Mouse (Mus musculus) neural tube, embryonic 13.5 days (tissue): ENCODE data around the gene Tnip1. TPM values are rescaled to one million over a fixed set of nuclear protein-coding genes. Genes with fewer than 3 reads are reported as not detected.
A peak's percentile ranks its signal among the peaks of the same experiment; 100 is the strongest.

Experiments used
- ATAC-seq: fragments of 200-750 bp; cut with Nextera tagmentation; 2 replicates; pipeline ENCODE4 v1.8.0; 2017; ENCODE audit warnings: low read depth, mild to moderate bottlenecking, moderate TSS enrichment, moderate library complexity
- H3K27ac ChIP-seq: fragments of 300-500 bp; sonication (generic); replicated peaks from 2 replicates; pipeline ENCODE4 v1.5.1; 2015; ENCODE audit warnings: moderate library complexity, mild to moderate bottlenecking, inconsistent platforms
- H3K27me3 ChIP-seq: fragments of 300-500 bp; sonication (generic); 2 replicates; pipeline ENCODE4 v1.6.1; 2015; ENCODE audit warnings: mild to moderate bottlenecking, inconsistent platforms
- H3K36me3 ChIP-seq: fragments of 300-500 bp; sonication (generic); 2 replicates; pipeline ENCODE4 v1.6.1; 2015; ENCODE audit warnings: mild to moderate bottlenecking, inconsistent platforms
- H3K4me1 ChIP-seq: fragments of 300-500 bp; sonication (generic); replicated peaks from 2 replicates; pipeline ENCODE4 v1.6.1; 2015; ENCODE audit warnings: inconsistent platforms
- H3K4me2 ChIP-seq: fragments of 300-500 bp; sonication (generic); 2 replicates; pipeline ENCODE4 v1.6.1; 2015; ENCODE audit warnings: inconsistent platforms, mild to moderate bottlenecking, moderate library complexity
- H3K4me3 ChIP-seq: fragments of 300-500 bp; sonication (generic); 2 replicates; pipeline ENCODE4 v1.5.1; 2015; ENCODE audit warnings: mild to moderate bottlenecking, inconsistent platforms
- H3K9ac ChIP-seq: fragments of 300-500 bp; sonication (generic); 2 replicates; pipeline ENCODE4 v1.6.1; 2015; ENCODE audit warnings: moderate library complexity, mild to moderate bottlenecking, inconsistent platforms
- H3K9me3 ChIP-seq: fragments of 300-500 bp; sonication (generic); 2 replicates; pipeline ENCODE4 v1.6.1; 2016; ENCODE audit warnings: inconsistent platforms
- WGBS: fragments of 180-500 bp; shearing (Covaris S2); methylation state at CpG from one replicate; pipeline ENCODE4 v1.1.7; 2015; 5-methylcytosine and 5-hydroxymethylcytosine counted together
- polyA plus RNA-seq: library from polyadenylated mRNA; unstranded; fragments of >200 nt; fragmentation: Nextera tagmentation; extraction: Ambion mirVana; gene quantifications from 2 replicates; pipeline ENCODE4 v1.2.1, GENCODE M21; 2015

The Tnip1 gene
- polyA plus RNA-seq, 1 experiment from 2014 or later: 16.1 TPM

DNA sequence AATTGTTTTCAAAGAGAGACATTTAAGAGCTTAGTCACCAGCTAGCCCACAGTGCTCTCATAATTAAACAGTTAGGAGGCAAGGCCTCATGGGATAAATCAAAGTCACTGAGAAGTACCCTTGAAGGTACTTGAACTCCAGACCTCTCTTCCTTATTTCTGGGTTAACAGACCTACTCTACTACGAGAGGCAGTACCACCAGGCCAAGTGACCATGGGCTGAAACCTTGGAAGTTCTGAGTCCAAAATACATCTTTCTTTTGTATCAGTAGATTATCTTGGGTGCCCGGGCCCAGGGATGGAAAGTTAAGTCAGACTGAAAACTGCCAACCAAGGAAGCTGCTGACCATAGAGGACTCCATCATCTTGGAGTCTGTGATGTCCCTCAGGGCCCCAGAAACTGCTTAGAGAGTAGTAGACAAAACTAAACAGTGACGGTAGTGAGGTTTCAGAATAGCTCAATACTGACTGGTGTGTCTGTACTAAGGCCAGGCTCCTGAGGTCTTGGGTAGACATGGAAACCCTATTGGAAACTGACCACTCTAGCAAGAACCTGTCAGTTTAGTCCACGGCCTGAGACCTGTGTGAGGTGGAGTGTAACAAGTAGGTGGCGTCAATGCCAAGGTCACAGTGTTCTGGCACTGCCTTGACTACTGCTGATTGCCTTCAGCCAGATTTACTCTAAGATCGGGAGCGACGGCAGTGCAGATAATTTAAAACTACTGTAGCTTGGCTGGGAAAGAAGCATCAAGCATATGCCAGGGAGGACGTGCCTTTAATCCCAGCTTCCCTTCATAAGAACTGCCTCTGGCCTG is 50.0 kb downstream of the Tnip1 start:
- Histone ChIP-seq H3K9ac (no peak overlapping the region), H3K4me3 (no peak overlapping the region), H3K27me3 (no peaks in the 10 kb centered on the region), H3K27ac (no peak overlapping the region), H3K4me1 (no peaks in the 10 kb centered on the region), H3K9me3 (no peaks in the 10 kb centered on the region), H3K36me3 (peaks cover 88% of the 10 kb centered on the region), H3K4me2 (no peak overlapping the region)
- WGBS: 92% methylated on average over 9 of the region's 9 CpGs
- ATAC-seq: no peak

GRCm38 (mm10) chr11:54911671-54912502 is 50.8 kb downstream of the Tnip1 start:
- WGBS: 89% methylated on average over 7 of the region's 7 CpGs
- H3K27me3 ChIP-seq: no peaks in the 10 kb centered on the region
- peaks cover 80% of the 10 kb centered on the region for H3K36me3 ChIP-seq
- no peak overlapping the region for H3K9ac ChIP-seq
- no peak overlapping the region for H3K27ac ChIP-seq
- no peaks in the 10 kb centered on the region for H3K4me1 ChIP-seq
- no peak overlapping the region for H3K4me3 ChIP-seq
- ATAC-seq: no peak
- no peak overlapping the region for H3K4me2 ChIP-seq
- H3K9me3 ChIP-seq: no peaks in the 10 kb centered on the region

DNA sequence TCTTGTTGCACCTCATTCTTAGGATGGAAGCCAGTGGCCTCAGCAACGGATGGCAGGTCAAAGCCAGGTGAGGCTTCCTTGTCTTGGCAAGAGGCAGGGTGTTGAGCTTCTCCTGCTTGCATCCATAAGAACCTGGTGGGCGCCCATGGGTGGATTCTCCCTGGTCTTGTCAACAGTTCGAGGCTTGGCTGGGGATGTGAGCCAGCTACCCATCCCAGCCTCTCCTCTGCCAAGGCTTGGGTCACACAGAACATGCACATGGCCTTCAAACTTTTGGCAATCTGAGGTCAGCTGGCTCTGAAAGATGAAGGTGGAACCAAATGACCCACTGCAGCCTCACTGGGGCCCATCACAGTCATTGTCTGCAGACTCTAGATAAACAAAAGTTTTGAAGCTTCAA is 51.5 kb downstream of the Tnip1 start:
- no peak for ATAC-seq
- H3K27ac ChIP-seq: no peak overlapping the region
- H3K9me3 ChIP-seq: no peaks in the 10 kb centered on the region
- no peak overlapping the region for H3K4me3 ChIP-seq
- no peak overlapping the region for H3K4me2 ChIP-seq
- no peak overlapping the region for H3K9ac ChIP-seq
- peaks cover 73% of the 10 kb centered on the region for H3K36me3 ChIP-seq
- H3K27me3 ChIP-seq: no peaks in the 10 kb centered on the region
- H3K4me1 ChIP-seq: no peaks in the 10 kb centered on the region
- whole genome bisulfite sequencing: 97% methylated on average over 3 of the region's 3 CpGs

DNA sequence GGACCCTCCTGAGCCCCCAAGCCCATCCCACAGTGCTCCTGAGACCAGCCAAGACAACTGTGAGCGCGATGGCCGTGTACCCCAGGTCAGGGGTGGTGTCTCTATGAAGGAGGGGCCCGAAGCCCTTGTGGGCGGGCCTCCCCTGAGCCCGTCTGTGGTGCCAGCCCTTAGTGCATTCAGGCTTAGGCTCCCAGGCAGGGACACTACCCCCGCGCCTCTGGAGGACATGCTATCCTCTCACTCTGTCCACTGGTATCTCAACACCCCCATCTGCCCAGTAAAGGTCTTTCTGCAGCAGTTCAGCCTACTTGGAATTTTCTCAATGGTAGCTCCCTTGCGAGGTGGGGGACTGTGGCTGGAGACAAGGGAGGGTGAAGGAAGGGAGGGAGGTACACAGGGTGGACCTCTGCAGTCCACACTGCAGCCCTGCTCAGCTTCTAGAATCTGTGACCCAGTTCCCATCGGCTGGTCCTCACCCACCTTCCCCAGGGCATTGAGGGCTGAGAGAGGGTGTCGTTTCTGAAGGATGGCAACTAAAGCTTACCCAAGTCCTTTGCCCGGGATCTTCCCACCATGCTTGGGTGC is 52.5 kb downstream of the Tnip1 start:
- no peak overlapping the region for H3K27ac ChIP-seq
- peaks cover 63% of the 10 kb centered on the region for H3K36me3 ChIP-seq
- H3K4me2 ChIP-seq: no peak overlapping the region
- H3K4me1 ChIP-seq: no peaks in the 10 kb centered on the region
- H3K4me3 ChIP-seq: no peak overlapping the region
- H3K9ac ChIP-seq: no peak overlapping the region
- H3K9me3 ChIP-seq: no peaks in the 10 kb centered on the region
- ATAC-seq: no peak
- 92% methylated on average over 12 of the region's 12 CpGs for WGBS
- H3K27me3 ChIP-seq: no peaks in the 10 kb centered on the region

DNA sequence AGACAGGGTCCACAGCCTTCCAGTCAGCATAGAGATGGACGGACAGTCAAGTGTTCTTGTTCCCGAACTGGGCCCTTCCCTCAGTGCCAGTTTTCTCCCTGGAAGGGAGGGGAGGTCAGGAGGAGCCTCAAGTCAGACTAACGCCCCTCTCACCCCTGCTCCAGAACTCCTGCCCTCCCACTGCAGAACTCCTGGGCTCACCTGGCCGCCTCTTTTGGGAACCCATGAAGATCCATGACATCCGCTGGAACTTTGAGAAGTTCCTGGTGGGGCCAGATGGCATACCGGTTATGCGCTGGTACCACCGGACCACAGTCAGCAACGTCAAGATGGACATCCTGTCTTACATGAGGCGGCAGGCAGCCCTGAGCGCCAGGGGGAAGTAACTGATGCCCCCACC is 53.4 kb downstream of the Tnip1 start:
- Histone ChIP-seq H3K36me3 (peaks cover 54% of the 10 kb centered on the region), H3K4me2 (no peak overlapping the region), H3K9ac (no peak overlapping the region), H3K4me1 (peaks cover 3% of the 10 kb centered on the region; the same call in 1 of the 2 replicates), H3K4me3 (no peak overlapping the region), H3K27ac (no peak overlapping the region), H3K9me3 (no peaks in the 10 kb centered on the region), H3K27me3 (no peaks in the 10 kb centered on the region)
- ATAC-seq: no peak
- WGBS: 92% methylated on average over 11 of the region's 11 CpGs

DNA sequence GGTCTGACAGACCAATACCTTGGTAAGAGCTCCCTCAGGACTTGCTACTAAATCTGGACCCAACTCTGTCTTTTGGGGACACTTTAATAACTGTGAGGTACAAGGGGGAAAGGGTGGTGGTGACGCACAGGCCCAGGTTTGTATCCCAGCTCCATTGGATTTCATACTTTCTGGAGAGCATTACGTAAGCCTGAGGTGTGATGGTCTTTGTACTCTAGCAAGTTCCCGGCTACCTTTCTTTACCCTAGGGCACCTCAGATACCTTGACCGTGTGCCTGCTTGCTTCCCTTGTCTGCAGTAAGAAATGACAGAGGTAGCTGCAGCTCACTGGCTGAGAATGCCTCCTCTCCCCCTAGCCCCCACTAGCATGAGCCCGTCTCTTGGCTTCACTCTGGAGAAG is 55.5 kb downstream of the Tnip1 start:
- Histone ChIP-seq H3K27me3 (no peaks in the 10 kb centered on the region), H3K36me3 (peaks cover 35% of the 10 kb centered on the region), H3K4me3 (no peak overlapping the region), H3K9ac (no peak overlapping the region), H3K9me3 (no peaks in the 10 kb centered on the region), H3K4me2 (no peak overlapping the region), H3K27ac (no peak overlapping the region), H3K4me1 (peaks cover 18% of the 10 kb centered on the region)
- WGBS: 93% methylated on average over 5 of the region's 5 CpGs
- ATAC-seq: no peak

GRCm38 (mm10) chr11:54906466-54906865 is 56.3 kb downstream of the Tnip1 start:
- WGBS: 85% methylated on average over 4 of the region's 4 CpGs
- ATAC-seq: no peak
- Histone ChIP-seq H3K4me2 (no peak overlapping the region), H3K27me3 (no peaks in the 10 kb centered on the region), H3K27ac (no peak overlapping the region), H3K4me1 (peaks cover 20% of the 10 kb centered on the region), H3K9ac (no peak overlapping the region), H3K9me3 (no peaks in the 10 kb centered on the region), H3K4me3 (no peak overlapping the region), H3K36me3 (peaks cover 29% of the 10 kb centered on the region)

- ATAC-seq: no peak
- no peak overlapping the region for H3K4me2 ChIP-seq
- H3K4me1 ChIP-seq: peaks cover 20% of the 10 kb centered on the region
- H3K9ac ChIP-seq: no peak overlapping the region
- H3K4me3 ChIP-seq: no peak overlapping the region
- no peaks in the 10 kb centered on the region for H3K27me3 ChIP-seq
- H3K36me3 ChIP-seq: peaks cover 24% of the 10 kb centered on the region
- no peaks in the 10 kb centered on the region for H3K9me3 ChIP-seq
- H3K27ac ChIP-seq: no peak overlapping the region
- WGBS: 69% methylated on average over 4 of the region's 4 CpGs
Measured at GRCm38 (mm10) chr11:54905931-54906330, 56.8 kb downstream of the Tnip1 start.

DNA sequence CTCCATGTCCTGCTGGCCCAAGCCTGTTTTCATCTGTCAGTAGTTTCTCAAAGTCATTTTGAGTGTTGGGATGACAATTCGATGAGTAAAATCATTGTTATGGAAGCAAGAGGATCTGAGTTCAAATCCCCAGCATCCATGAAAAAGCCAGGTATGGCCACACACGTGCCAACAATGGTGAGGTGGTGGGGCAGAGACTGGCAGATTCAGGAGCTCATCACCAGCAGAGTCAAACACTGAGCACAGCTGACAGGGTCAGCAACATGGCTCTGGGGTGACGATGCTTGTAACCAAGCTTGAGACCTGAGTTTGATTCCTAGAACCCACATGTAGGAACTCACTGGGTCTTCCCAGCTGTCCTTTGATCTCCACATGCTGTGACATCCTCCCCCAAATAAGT is 57.6 kb downstream of the Tnip1 start:
- Histone ChIP-seq H3K27me3 (no peaks in the 10 kb centered on the region), H3K36me3 (peaks cover 15% of the 10 kb centered on the region; the same call in 1 of the 2 replicates), H3K4me1 (peaks cover 20% of the 10 kb centered on the region), H3K27ac (no peak overlapping the region), H3K4me3 (no peak overlapping the region), H3K9me3 (no peaks in the 10 kb centered on the region), H3K4me2 (no peak overlapping the region), H3K9ac (no peak overlapping the region)
- WGBS: 68% methylated on average over 3 of the region's 3 CpGs
- no peak for ATAC-seq

GRCm38 (mm10) chr11:54903940-54904706 is 58.6 kb downstream of the Tnip1 start:
- H3K4me1 ChIP-seq: peaks cover 20% of the 10 kb centered on the region
- H3K27ac ChIP-seq: no peak overlapping the region
- no peaks in the 10 kb centered on the region for H3K9me3 ChIP-seq
- H3K9ac ChIP-seq: no peak overlapping the region
- H3K4me3 ChIP-seq: no peak overlapping the region
- 0 out of 2 replicates have a peak, but pooled peaks cover 6% of the 10 kb centered on the region for H3K36me3 ChIP-seq
- H3K4me2 ChIP-seq: no peak overlapping the region
- ATAC-seq: 0 out of 2 replicates have a peak, but pooled peaks have one; percentile 16
- H3K27me3 ChIP-seq: no peaks in the 10 kb centered on the region
- 46% methylated on average over 4 of the region's 4 CpGs for WGBS

GRCm38 (mm10) chr11:54903339-54903738 is 59.4 kb downstream of the Tnip1 start:
- peak overlapping the region; percentile 84 for H3K4me2 ChIP-seq
- no peak for ATAC-seq
- H3K27ac ChIP-seq: no peak overlapping the region
- H3K4me1 ChIP-seq: peaks cover 20% of the 10 kb centered on the region
- peak overlapping the region; percentile 75 for H3K9ac ChIP-seq
- H3K27me3 ChIP-seq: no peaks in the 10 kb centered on the region
- H3K9me3 ChIP-seq: no peaks in the 10 kb centered on the region
- WGBS: 71% methylated on average over 5 of the region's 5 CpGs
- H3K36me3 ChIP-seq: no peaks in the 10 kb centered on the region
- H3K4me3 ChIP-seq: peak overlapping the region; percentile 52
